In genomic region chr14:121279106-121279505, GRCm38 (mm10) we compare ENCODE assay signal across 9 mouse cellular contexts.
A peak's percentile ranks its signal among the peaks of the same experiment; 100 is the strongest.
DNase-seq lines count a peak whose midpoint lies in the region; ATAC-seq and TF ChIP-seq lines count a peak whose summit lies in the region.
"Had no signal": no experiment of that assay in that cellular context is flagged by ENCODE, and none has a peak within 500 bp of the region (broad histone marks: within the 10 kb centered on the region; RNA-seq: fewer than 3 reads in every experiment).

No protein-coding gene starts in this region.

- H3K4me2 ChIP-seq in forebrain, embryonic 13.5 days: no peak overlapping the region
- H3K4me2 ChIP-seq in liver, postnatal 0 days (ENCODE audit: low read depth, low read length): no peak overlapping the region
- H3K4me2 ChIP-seq in neural tube, embryonic 14.5 days (ENCODE audit: low read depth, low read length): no peak overlapping the region
- H3K4me2 ChIP-seq: limb, embryonic 15.5 days had no signal

- WGBS in forebrain, embryonic 13.5 days: 36% methylated on average over 6 of the region's 6 CpGs
- WGBS in liver, postnatal 0 days (ENCODE audit: insufficient replicate concordance): 35% methylated on average over 6 of the region's 6 CpGs
- 38% methylated on average over 6 of the region's 6 CpGs for WGBS in neural tube, embryonic 14.5 days

- no peak overlapping the region for H3K9ac ChIP-seq in forebrain, embryonic 13.5 days
- no peak overlapping the region for H3K9ac ChIP-seq in liver, postnatal 0 days (replicated peaks)
- H3K9ac ChIP-seq in neural tube, embryonic 14.5 days (replicated peaks; ENCODE audit: low read depth, low read length): no peak overlapping the region
- H3K9ac ChIP-seq: limb, embryonic 15.5 days had no signal

- ATAC-seq in cerebellum, adult (ENCODE audit: insufficient number of reproducible peaks, low FRiP score, low TSS enrichment): peak; percentile 69
- peak; percentile 83 for ATAC-seq in forebrain, embryonic 13.5 days
- peak; percentile 77 for ATAC-seq in liver, postnatal 0 days
- peak; percentile 85 for ATAC-seq in neural tube, embryonic 14.5 days (ENCODE audit: low read depth)

- H3K27ac ChIP-seq in forebrain, embryonic 13.5 days: no peak overlapping the region
- H3K27ac ChIP-seq in liver, postnatal 0 days (ENCODE audit: low read depth): no peak overlapping the region
- H3K27ac ChIP-seq in neural tube, embryonic 14.5 days (ENCODE audit: low read depth, low read length): no peak overlapping the region
- H3K27ac ChIP-seq: limb, embryonic 15.5 days had no signal

- H3K4me1 ChIP-seq in forebrain, embryonic 13.5 days: no peaks in the 10 kb centered on the region
- no peaks in the 10 kb centered on the region for H3K4me1 ChIP-seq in liver, postnatal 0 days (ENCODE audit: insufficient read depth)
- no peaks in the 10 kb centered on the region for H3K4me1 ChIP-seq in neural tube, embryonic 14.5 days (ENCODE audit: control insufficient read depth, insufficient read depth, low read length)
- H3K4me1 ChIP-seq: limb, embryonic 15.5 days had no signal

- no peak for TF ChIP-seq EP300 in liver, postnatal 0 days (IDR thresholded peaks at IDR 0.05; ENCODE audit: low read depth)

- H3K4me3 ChIP-seq in forebrain, embryonic 13.5 days: no peak overlapping the region
- H3K4me3 ChIP-seq in liver, postnatal 0 days (ENCODE audit: low read depth, low read length): no peak overlapping the region
- H3K4me3 ChIP-seq in neural tube, embryonic 14.5 days (ENCODE audit: low read depth, low read length): no peak overlapping the region
- H3K4me3 ChIP-seq: limb, embryonic 15.5 days had no signal

- H3K36me3 ChIP-seq in forebrain, embryonic 13.5 days (ENCODE audit: poor library complexity, severe bottlenecking): peaks cover 84% of the 10 kb centered on the region
- H3K36me3 ChIP-seq in liver, postnatal 0 days (replicated peaks; ENCODE audit: insufficient read depth, low read length): peaks cover 32% of the 10 kb centered on the region
- peaks cover 30% of the 10 kb centered on the region for H3K36me3 ChIP-seq in neural tube, embryonic 14.5 days (ENCODE audit: control insufficient read depth, insufficient read depth, low read length)

- peak; percentile 68 for DNase-seq in ES-CJ7 (ENCODE audit: low read depth, low spot score)
- peak; percentile 87 to 94 for DNase-seq in heart, postnatal 14 days
- DNase-seq in kidney, postnatal 4 days: peak; percentile 91
- peak; percentile 86 for DNase-seq in liver, postnatal 0 days
- DNase-seq in testis, postnatal 10 days (ENCODE audit: low spot score): peak; percentile 93

- intact Hi-C loops in heart, postnatal 14 days (cut with DNase I): loop anchor here (1.0 to 10.0 kb wide), 5 partner anchors 83 to 306 kb away; no protein-coding TSS in a partner anchor

- H3K9me3 ChIP-seq in forebrain, embryonic 13.5 days (replicated peaks): no peaks in the 10 kb centered on the region
- H3K9me3 ChIP-seq in liver, postnatal 0 days (ENCODE audit: low read length): no peaks in the 10 kb centered on the region
- no peaks in the 10 kb centered on the region for H3K9me3 ChIP-seq in neural tube, embryonic 14.5 days (ENCODE audit: control insufficient read depth, low read length)
- H3K9me3 ChIP-seq: limb, embryonic 15.5 days had no signal

- peak; percentile 99 for TF ChIP-seq CTCF in liver, postnatal 0 days (IDR thresholded peaks at IDR 0.05; ENCODE audit: low read depth)

- H3K27me3 ChIP-seq in forebrain, embryonic 13.5 days: no peaks in the 10 kb centered on the region
- H3K27me3 ChIP-seq in liver, postnatal 0 days (ENCODE audit: insufficient read depth, low read length): no peaks in the 10 kb centered on the region
- H3K27me3 ChIP-seq in neural tube, embryonic 14.5 days (ENCODE audit: control insufficient read depth, insufficient read depth, low read length): no peaks in the 10 kb centered on the region
- H3K27me3 ChIP-seq: limb, embryonic 15.5 days had no signal
